In the genomic region with DNA sequence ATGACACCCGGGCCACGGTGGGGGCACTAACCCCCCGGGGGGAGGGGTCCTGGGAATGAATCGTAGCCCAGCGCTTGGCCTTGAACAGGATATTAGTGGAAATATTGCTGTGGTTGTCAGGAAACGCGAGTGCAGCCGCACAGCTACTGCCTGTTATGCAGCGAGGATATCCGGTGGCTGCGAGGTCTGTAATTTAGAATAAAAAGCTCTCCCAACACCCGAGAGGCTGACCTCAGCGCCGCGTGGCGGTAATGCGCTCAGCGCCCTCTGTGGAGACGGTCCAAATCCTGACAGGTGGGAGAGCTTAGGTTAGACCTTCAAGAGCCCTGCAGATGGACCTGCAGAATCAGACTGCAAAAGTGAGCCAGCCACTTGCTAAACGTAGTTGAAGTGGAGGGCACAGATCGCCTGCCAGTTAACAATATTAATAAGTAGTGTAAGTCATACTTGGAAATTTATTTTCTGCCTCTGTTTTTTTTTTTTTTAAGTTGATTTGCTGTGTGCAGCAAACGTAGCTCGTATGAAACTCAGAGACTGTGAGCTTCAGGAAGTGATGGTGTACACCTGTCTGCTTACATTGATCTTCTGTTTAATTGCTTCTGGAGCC, we compare ENCODE assay signal across 8 mouse cellular contexts. TPM values are rescaled to one million over a fixed set of nuclear protein-coding genes. Genes with fewer than 3 reads are reported as not detected.
A peak's percentile ranks its signal among the peaks of the same experiment; 100 is the strongest.
DNase-seq lines count a peak whose midpoint lies in the region; ATAC-seq and TF ChIP-seq lines count a peak whose summit lies in the region.

No protein-coding gene starts in this region.

- peak overlapping the region; percentile 67 for H3K4me3 ChIP-seq in kidney, adult 2 months (ENCODE audit: insufficient read depth, low read depth, low read length)
- peak overlapping the region; percentile 87 for H3K4me3 ChIP-seq in G1E (ENCODE audit: low read depth, low read length)
- H3K4me3 ChIP-seq in embryonic facial prominence, embryonic 15.5 days (replicated peaks), result peak overlapping the region; percentile 93
- peak overlapping the region; percentile 64 for H3K4me3 ChIP-seq in liver, adult 2 months (ENCODE audit: insufficient read depth, low read depth, low read length)
- H3K4me3 ChIP-seq in midbrain, embryonic 16.5 days (ENCODE audit: low read depth, low read length), result peak overlapping the region; percentile 97

- no peak for ATAC-seq in G1E (ENCODE audit: extremely low read depth, insufficient number of reproducible peaks, low FRiP score, poor library complexity, severe bottlenecking)
- ATAC-seq in embryonic facial prominence, embryonic 15.5 days (ENCODE audit: insufficient number of reproducible peaks, low FRiP score, low TSS enrichment, low read depth), result peak; percentile 67
- peak; percentile 74 for ATAC-seq in midbrain, embryonic 16.5 days

- no peaks in the 10 kb centered on the region for H3K9me3 ChIP-seq in G1E (replicated peaks)
- no peaks in the 10 kb centered on the region for H3K9me3 ChIP-seq in embryonic facial prominence, embryonic 15.5 days (replicated peaks)
- no peaks in the 10 kb centered on the region for H3K9me3 ChIP-seq in midbrain, embryonic 16.5 days (replicated peaks; ENCODE audit: control insufficient read depth, low read length, poor library complexity, severe bottlenecking)

- no peaks in the 10 kb centered on the region for H3K36me3 ChIP-seq in kidney, adult 2 months (ENCODE audit: control insufficient read depth, insufficient read depth, low read length)
- peaks cover 18% of the 10 kb centered on the region for H3K36me3 ChIP-seq in G1E (replicated peaks)
- no peaks in the 10 kb centered on the region for H3K36me3 ChIP-seq in embryonic facial prominence, embryonic 15.5 days
- H3K36me3 ChIP-seq in liver, adult 2 months (ENCODE audit: control insufficient read depth, insufficient read depth, low read length), result no peaks in the 10 kb centered on the region
- no peaks in the 10 kb centered on the region for H3K36me3 ChIP-seq in midbrain, embryonic 16.5 days (ENCODE audit: control insufficient read depth, insufficient read depth, low read length)

- peak; percentile 74 for DNase-seq in kidney, adult 2 months
- no peak for DNase-seq in kidney, adult 11 months
- DNase-seq in G1E (ENCODE audit: low spot score), result peak; percentile 63
- peak; percentile 76 for DNase-seq in heart, postnatal 4 days
- peak; percentile 59 for DNase-seq in liver, adult 2 months (ENCODE audit: extremely low read depth, low read depth, low spot score)
- DNase-seq in Muller cell, postnatal 12 days (ENCODE audit: inconsistent ontology term), result no peak

- TF ChIP-seq CTCF in kidney, adult 2 months (conservative IDR thresholded peaks at IDR 0.05; ENCODE audit: insufficient read depth, insufficient read length, low read depth, low read length), result peak; percentile 19; the same call in 1 of the 2 replicates
- TF ChIP-seq CTCF in G1E (IDR thresholded peaks at IDR 0.05; ENCODE audit: low read depth, low read length), result no peak
- TF ChIP-seq CTCF in liver, adult 2 months (IDR thresholded peaks at IDR 0.05; ENCODE audit: low read depth, low read length), result peak; percentile 52

- peak overlapping the region; percentile 91 for H3K4me2 ChIP-seq in embryonic facial prominence, embryonic 15.5 days (replicated peaks)
- peak overlapping the region; percentile 90 for H3K4me2 ChIP-seq in midbrain, embryonic 16.5 days (ENCODE audit: low read length)

- no peaks in the 10 kb centered on the region for H3K4me1 ChIP-seq in kidney, adult 2 months (ENCODE audit: control insufficient read depth, insufficient read depth, low read length)
- H3K4me1 ChIP-seq in G1E (ENCODE audit: insufficient read depth, low read depth, low read length), result peaks cover 54% of the 10 kb centered on the region
- peaks cover 28% of the 10 kb centered on the region for H3K4me1 ChIP-seq in embryonic facial prominence, embryonic 15.5 days
- H3K4me1 ChIP-seq in liver, adult 2 months (ENCODE audit: control insufficient read depth, insufficient read depth, low read length), result peaks cover 12% of the 10 kb centered on the region; the same call in 1 of the 2 replicates
- H3K4me1 ChIP-seq in midbrain, embryonic 16.5 days (ENCODE audit: control insufficient read depth, insufficient read depth, low read length), result peaks cover 25% of the 10 kb centered on the region

- no peak for TF ChIP-seq POLR2A in kidney, adult 2 months (IDR thresholded peaks at IDR 0.05; ENCODE audit: low read depth, low read length)
- no peak for TF ChIP-seq POLR2A in liver, adult 2 months (IDR thresholded peaks at IDR 0.05; ENCODE audit: extremely low read depth, insufficient read depth, low read length)

- peaks cover 5% of the 10 kb centered on the region; the same call in 1 of the 2 replicates for H3K79me2 ChIP-seq in liver, adult 2 months (ENCODE audit: control insufficient read depth, insufficient read depth, low read length)

- no peaks in the 10 kb centered on the region for H3K27me3 ChIP-seq in kidney, adult 2 months (replicated peaks; ENCODE audit: control insufficient read depth, insufficient read depth, low read length)
- no peaks in the 10 kb centered on the region for H3K27me3 ChIP-seq in G1E (ENCODE audit: insufficient read depth, low read length)
- H3K27me3 ChIP-seq in embryonic facial prominence, embryonic 15.5 days, result no peaks in the 10 kb centered on the region; the same call in 1 of the 2 replicates
- no peaks in the 10 kb centered on the region for H3K27me3 ChIP-seq in liver, adult 2 months (ENCODE audit: control insufficient read depth, insufficient read depth, low read length)
- no peaks in the 10 kb centered on the region for H3K27me3 ChIP-seq in midbrain, embryonic 16.5 days (ENCODE audit: control insufficient read depth, insufficient read depth, low read depth, low read length)

- peak overlapping the region; percentile 40; the same call in 1 of the 2 replicates for H3K9ac ChIP-seq in embryonic facial prominence, embryonic 15.5 days
- peak overlapping the region; percentile 77 for H3K9ac ChIP-seq in liver, adult 2 months (ENCODE audit: low read depth, low read length)
- H3K9ac ChIP-seq in midbrain, embryonic 16.5 days (ENCODE audit: low read depth, low read length), result peak overlapping the region; percentile 98

- WGBS in kidney, adult 2 months, result 3% methylated on average over 23 of the region's 23 CpGs
- 3% methylated on average over 23 of the region's 23 CpGs for WGBS in embryonic facial prominence, embryonic 15.5 days
- WGBS in liver, adult 2 months, result 3% methylated on average over 23 of the region's 23 CpGs
- 3% methylated on average over 23 of the region's 23 CpGs for WGBS in midbrain, embryonic 16.5 days

- H3K27ac ChIP-seq in kidney, adult 2 months (ENCODE audit: insufficient read depth, low read depth, low read length), result peak overlapping the region; percentile 63
- H3K27ac ChIP-seq in embryonic facial prominence, embryonic 15.5 days (replicated peaks), result peak overlapping the region; percentile 93
- H3K27ac ChIP-seq in liver, adult 2 months (replicated peaks; ENCODE audit: insufficient read depth, low read depth, low read length), result peak overlapping the region; percentile 79
- peak overlapping the region; percentile 95 for H3K27ac ChIP-seq in midbrain, embryonic 16.5 days (ENCODE audit: low read length)

RNA-seq across cellular contexts. Expression of a gene that starts 0.6 kb away (rescaled TPM):
- polyA plus RNA-seq in kidney, adult 2 months (2012; rRNA removed), result 8.8 and 9.8 TPM in 2 replicates
- total RNA-seq in G1E (2014; fragmentation: Nextera tagmentation), result 60.5 and 97.1 TPM in 2 replicates
- total RNA-seq in G1E (2017), result 41.3 and 43.4 TPM in 2 replicates
- polyA plus RNA-seq in G1E (2012), result 35.0 and 37.2 TPM in 2 replicates
- polyA plus RNA-seq in embryonic facial prominence, embryonic 15.5 days (2015; fragmentation: Nextera tagmentation; extraction: Ambion mirVana), result 56.8 and 60.5 TPM in 2 replicates
- 10 to 100 TPM; 32.7 to 41.7 TPM for total RNA-seq in heart, postnatal 4 days (2021)
- total RNA-seq in liver, adult 2 months (2014; rRNA removed), result 21.1 and 24.9 TPM in 2 replicates
- polyA plus RNA-seq in liver, adult 2 months (2012; rRNA removed), result 10.7 and 15.3 TPM in 2 replicates
- 53.8 and 64.8 TPM in 2 replicates for polyA plus RNA-seq in midbrain, embryonic 16.5 days (2015; fragmentation: Nextera tagmentation; extraction: Ambion mirVana)

Comparison
In these comparisons a context has a peak if more than half of its experiments do, and no peak if none do; other contexts are left out.
1. DNase-seq: peak in kidney, adult 2 months (single experiment), G1E (single experiment), heart, postnatal 4 days (single experiment) and liver, adult 2 months (single experiment); none in kidney, adult 11 months (single experiment) and Muller cell, postnatal 12 days (single experiment).
2. H3K9ac ChIP-seq: peak in every context shown above with its lines; median percentile 98 in midbrain, embryonic 16.5 days; 77 in liver, adult 2 months; 40 in embryonic facial prominence, embryonic 15.5 days.
3. Peak in every context shown above with its lines, with median percentiles within 50 percentile points of each other: H3K27ac ChIP-seq and H3K4me3 ChIP-seq.